Mouse (Mus musculus) monocyte, adult 2 months (primary cell): Measurements from ENCODE around the gene Chrm1.
A peak's percentile ranks its signal among the peaks of the same experiment; 100 is the strongest.
"Not testable (repeated sequence)": the region's sequence is repeated elsewhere in the genome, so short reads cannot be mapped to it uniquely, and the experiment has no call there.

ENCODE experiments used
- DNase-seq, 2 experiments: peaks; one replicate each; pipeline ENCODE4 v3.0.0; 2022; ENCODE audit warnings: low spot score in 2 of 2, low read depth in 1 of 2

Gene Chrm1

GRCm38 (mm10) chr19:8715868-8716766, 52.5 kb downstream of the Chrm1 start:
- DNase-seq: no peak

DNA sequence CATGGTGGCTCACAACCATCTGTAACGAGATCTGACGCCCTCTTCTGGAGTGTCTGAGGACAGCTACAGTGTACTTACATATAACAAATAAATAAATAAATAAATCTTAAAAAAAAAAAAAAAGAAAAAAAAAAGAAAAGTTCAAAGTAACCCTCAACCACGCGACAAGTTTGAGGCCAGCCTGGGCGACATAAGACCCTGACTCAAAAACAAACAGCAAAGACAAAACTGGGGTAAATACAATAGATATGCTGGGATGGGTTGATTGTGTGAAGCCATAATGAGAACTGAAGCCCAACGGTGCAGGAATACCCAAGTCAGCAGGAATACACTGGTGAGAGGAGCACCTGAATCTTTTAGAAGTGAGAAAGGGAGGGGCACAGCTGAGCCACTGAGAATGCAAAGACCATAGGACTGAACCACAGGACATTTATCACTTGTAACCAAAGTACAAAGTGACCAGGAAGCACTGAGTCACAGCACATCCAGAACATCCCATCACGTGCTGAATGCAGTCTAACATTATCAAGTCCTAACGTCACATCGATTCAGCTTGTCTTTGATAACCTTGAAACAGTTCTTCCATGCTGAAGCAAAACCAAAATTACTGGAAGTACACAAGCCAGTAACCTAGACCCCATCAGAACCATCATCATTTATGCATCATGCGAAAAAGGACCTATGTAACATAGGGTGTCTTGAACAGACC, 53.3 kb downstream of the Chrm1 start:
- DNase-seq: no peak

DNA sequence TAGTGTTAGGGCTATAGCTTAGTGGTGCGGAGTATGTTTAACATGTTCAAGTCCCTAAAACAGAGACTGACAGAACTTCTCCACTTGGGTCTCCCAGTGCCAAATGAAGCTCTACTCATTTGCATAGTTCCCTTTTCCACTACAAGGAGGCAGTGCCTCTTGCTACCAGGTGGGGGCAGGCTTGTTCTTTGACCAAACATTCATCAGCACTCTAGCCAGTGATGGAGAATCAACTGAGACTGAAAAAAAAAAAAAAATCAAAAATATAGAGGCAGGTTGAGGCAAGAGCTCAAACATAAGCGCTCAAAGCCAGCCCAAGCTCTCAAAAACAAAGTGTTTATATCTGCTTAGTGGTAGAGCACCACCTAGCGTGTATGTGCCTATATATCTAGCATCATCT, 54.8 kb downstream of the Chrm1 start:
- peak; percentile 42 to 52 for DNase-seq

GRCm38 (mm10) chr19:8719037-8719436, 55.4 kb downstream of the Chrm1 start:
- not testable (repeated sequence) for DNase-seq

DNA sequence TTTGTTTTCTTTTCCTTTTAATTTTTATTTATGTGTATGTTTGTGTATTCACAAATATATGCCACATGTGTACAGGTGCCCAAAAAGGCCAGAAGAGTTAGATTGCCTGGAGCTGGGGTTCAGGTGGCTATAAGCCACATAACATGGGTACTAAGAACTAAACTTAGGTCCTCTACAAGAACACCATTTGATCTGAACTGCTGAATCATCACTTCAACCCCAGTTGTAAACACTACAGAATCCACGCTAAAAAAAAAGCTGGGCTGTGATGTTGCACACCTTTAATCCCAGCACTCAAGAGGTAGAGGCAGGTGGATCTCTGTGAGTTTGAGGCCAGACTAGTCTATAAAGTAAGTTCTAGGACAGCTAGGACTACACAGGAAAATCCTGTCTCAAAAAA, 57.8 kb downstream of the Chrm1 start:
- DNase-seq: no peak

DNA sequence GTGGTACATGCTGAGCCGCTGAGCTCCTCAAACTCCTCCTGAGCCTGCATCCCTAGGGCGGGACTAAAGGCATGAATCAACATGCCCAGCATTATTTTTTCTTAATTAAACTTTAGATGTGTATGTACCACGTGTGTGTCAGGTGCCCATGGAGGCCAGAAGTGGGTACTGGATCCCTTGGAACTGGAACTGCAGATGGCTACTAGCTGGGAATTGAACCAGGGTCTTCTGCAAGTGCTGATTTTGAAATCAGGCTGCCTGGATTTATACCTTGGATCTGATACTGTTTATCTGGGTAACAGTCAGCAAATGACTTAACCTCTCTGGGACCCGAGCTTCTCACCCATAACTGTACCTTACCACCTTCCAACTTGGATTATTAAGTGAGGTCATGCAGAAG, 58.4 kb downstream of the Chrm1 start:
- no peak for DNase-seq

DNA sequence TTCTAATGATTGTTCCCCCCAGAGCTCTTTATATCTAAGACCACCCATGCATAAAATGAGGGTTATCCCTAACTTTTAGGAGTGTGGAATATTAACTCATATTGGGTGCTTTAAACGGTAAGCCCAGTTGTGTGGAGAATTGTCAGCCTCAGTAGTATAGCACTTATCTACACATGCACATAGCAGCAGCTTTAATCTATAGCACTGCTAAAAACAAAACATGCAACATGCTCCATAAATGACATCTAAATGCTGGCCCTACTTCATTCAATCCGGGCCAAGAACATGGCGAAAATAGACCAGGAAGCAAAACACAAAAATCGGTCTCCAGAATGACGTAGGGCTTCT, 58.9 kb downstream of the Chrm1 start:
- no peak for DNase-seq

DNA sequence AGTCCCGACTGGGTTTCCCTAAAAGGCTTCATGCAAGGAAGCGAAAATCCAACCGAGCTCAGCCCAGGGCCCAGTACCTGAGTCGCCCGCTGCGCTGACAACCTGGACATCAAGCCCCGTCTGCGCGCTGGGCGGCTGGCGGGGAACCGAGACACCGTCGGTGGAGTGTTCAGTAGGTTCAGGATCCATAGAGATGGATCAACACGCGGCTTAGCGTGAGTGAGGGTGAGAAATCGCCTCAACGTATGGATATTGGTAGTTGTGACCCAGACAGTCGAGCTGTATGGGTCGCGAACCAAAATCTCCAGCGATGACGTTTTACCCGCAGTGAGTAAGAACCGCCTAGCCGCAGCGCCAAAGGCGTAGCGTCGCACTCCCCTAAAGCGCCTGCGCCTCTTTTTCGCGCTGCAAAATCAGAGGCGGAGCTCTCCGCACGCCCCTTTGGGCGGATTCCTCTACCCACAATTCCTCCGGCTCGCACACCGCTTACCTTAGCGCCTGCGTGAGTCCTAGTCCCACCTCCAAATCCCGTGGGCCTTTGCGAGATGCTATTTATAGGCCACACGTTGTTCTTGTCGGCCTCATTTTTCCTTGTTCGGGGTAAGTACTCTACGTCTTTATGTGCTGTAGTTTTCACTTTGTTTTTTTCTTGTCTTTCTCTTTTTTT, 59.5 kb downstream of the Chrm1 start, which contains the start of gene Slc3a2:
Slc3a2 (minus strand) TSS at position 463 of the 667 bp plus-strand sequence.
- peak; percentile 92 to 95 for DNase-seq

GRCm38 (mm10) chr19:8723574-8724346, 60.2 kb downstream of the Chrm1 start:
- DNase-seq: no peak

GRCm38 (mm10) chr19:8724392-8724791, 60.8 kb downstream of the Chrm1 start:
- DNase-seq: no peak

- no peak for DNase-seq
Observed at GRCm38 (mm10) chr19:8725081-8725613, 61.6 kb downstream of the Chrm1 start.

- no peak for DNase-seq
Observed at GRCm38 (mm10) chr19:8726609-8727390, 63.2 kb downstream of the Chrm1 start.

- DNase-seq: no peak
Observed at GRCm38 (mm10) chr19:8727495-8728114, 64.0 kb downstream of the Chrm1 start.

GRCm38 (mm10) chr19:8728335-8729099, 64.9 kb downstream of the Chrm1 start:
- not testable (repeated sequence) for DNase-seq
